Mouse (Mus musculus): ENCODE measurements at regions not wholly inside any gene's neighbourhood (a gene's known extent, or its start where the extent isn't known, plus 50 kb on each side); places are given as distances from the start of the nearest gene placed in this dataset.

DNA sequence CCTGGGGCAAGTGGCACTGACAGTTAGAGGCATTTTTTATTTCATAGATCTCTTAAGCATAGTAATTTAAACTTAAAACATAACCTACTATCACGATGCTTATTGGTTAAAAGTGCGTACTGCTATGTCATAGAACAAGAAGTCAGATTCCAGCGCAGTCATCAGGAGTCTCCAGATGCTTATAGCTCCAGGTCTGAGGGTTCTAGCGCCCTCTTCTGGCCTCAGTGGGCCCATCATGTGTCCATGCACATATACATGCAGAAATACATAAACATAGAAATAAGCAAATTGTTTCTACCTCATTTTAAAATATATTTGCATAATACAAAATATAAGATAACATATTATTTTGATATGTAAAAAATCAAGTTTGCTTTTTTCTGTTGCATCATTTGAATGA, 1002.8 kb upstream of the Adgrl2 start:
- peak; percentile 22 for DNase-seq

- DNase-seq = peak; percentile 55
Measured at GRCm38 (mm10) chr3:149987801-149988200, 997.4 kb upstream of the Adgrl2 start.

GRCm38 (mm10) chr3:149956993-149957392, 966.6 kb upstream of the Adgrl2 start:
- DNase-seq = no peak

GRCm38 (mm10) chr3:149936197-149936596, 945.8 kb upstream of the Adgrl2 start:
- DNase-seq = no peak

- no peak for DNase-seq
Measured at GRCm38 (mm10) chr3:149934832-149935231, 944.5 kb upstream of the Adgrl2 start.

DNA sequence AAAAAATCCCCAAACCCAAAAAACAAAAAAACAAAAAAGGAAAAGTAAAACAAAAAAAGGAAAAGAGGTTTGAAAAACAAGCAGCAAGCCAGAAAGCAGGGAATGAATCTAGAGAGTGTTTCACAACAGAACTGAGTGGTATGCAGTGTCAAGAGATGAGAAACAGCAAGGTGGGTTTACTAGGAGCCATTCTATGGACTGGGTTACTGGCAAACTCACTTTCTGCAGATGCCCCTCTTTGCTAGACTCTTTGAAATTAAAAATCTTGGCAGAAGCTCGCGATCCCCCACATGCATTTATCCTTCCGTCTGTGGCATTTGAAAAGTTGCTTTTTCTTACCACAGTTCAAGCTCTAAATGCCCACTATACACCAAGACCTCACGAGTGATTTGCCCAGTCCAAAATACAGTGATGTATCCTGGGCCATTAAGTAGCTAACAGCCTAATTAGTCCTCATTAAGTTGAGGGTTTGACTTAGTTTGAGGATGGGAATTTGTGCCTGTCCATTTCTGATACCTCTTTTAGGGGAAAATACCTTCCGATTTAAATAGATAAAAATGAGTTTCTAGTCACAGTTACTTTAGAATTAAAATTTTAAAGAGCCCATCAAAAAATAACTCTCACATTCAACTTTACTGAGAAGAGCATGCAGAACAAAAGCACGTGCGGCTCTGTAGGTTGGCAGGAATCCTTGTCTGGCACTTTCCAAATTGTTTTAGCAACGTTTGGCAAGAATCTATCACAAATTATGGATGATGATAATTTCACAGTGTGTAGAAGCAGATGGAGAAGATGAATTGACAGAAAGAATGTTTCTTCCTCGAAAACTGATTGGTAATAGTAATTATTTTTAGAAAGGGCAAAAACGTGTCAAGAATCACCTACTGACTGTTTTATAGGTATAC, 938.4 kb upstream of the Adgrl2 start:
- DNase-seq = no peak

DNA sequence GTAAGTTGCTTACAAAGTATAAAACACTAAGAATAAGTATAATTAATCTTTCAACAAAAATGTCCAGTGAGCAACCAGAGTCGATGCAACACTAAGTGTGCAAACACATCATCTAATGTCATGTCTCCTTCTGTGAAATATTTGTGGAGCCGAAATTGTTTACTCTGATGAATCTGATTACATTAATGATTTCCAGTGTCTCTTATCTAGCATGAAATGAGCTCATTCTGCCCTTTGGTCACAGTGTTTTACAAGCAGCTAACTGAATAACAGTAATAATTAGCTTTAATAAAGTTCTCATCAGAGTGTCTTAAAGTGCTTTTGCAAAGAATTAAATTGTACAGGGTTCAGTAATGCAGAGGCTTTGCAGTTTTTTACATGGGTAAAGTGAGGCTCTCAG, 929.9 kb upstream of the Adgrl2 start:
- no peak for DNase-seq

- no peak for DNase-seq
Measured at GRCm38 (mm10) chr3:149918201-149918600, 927.8 kb upstream of the Adgrl2 start.

DNA sequence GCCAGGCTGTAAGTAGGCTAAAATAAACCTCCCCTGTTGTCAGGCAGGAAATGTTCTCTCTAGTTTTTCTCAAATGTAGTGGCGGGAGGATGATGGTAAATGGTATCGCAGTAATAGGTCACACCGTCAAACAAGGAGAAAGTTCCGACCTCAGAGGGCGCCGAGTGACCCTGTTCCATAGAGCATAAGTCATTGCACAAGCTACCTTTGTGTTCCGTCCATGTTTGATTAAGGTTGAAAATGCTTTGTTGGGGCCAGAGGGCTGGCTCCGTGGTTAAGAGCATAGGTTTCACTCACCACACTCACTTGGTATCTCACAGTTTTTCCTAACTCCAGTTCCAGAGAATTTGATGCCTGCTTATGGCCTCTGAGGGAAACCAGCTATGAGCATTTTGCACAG, 920.4 kb upstream of the Adgrl2 start:
- no peak for DNase-seq

- DNase-seq = no peak
Measured at GRCm38 (mm10) chr3:149901783-149902182, 911.4 kb upstream of the Adgrl2 start.

DNA sequence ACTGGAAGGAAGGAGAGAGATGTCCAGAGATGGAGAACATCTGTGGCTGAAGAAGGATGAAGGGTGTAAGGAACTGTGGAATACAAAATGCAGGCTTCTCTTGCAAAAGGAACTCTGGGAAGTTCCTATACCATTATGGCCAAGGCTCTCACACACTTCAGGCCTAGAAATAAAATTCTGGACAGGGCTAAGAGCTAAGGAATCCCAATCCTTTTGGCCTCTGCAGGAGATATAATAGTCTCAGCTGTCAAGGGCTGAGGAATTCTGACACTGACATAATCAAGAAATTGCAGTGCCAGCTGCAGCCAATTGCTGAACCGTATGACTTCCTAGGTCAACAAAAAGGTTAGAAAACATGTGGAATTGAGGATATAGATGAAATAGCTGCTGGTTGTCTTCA, 886.2 kb upstream of the Adgrl2 start:
- no peak for DNase-seq

DNA sequence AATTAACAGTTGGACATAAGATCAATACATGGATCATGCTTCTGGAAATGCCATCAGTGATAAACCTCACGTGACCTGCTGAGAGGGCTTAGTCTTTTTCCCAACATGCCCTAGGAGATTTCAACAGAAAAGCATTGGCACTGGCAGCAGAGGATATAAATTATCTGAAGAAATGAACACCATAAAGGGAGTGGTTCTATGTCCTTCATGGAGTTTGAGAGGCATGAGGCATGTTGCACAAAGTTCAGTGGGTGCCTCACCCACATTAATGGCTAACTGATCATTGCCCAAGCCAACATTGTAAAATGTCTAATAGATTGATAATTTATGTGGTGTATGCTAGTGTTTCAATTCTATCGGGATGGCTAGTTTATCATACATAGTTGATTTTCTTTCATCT, 875.6 kb upstream of the Adgrl2 start:
- DNase-seq = no peak

- DNase-seq = no peak
Measured at GRCm38 (mm10) chr3:149846941-149847539, 856.7 kb upstream of the Adgrl2 start.

DNA sequence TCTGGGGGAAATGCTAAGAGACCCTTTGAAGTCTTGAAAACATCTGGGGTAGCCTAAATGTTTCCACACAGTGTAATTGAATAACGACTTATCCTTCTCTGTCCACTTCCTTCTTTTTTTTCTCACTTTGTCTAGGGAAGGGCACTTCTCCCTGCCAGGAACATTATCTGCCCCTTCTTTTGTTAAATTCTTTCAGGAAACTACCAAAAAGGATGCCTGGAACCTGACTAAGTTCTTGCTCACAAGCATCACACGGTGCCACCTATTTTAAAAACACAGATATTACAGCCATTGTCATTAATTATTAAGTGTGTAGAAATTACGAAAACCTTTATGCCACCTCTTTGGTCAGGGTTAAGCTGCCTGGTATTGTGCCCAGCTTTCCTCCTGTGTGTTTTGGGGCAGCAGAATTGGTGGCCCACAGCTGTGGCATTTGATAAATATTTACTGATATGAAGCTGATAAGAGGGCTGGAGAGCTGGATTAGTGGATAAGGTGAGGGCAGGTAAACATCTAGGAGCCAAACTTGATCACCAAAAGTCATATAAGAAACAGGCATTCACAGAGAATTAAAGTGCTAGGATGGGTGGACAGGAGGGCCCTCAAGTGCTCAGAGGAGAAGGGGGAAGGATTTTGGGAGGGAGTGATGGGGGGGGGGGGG, 855.6 kb upstream of the Adgrl2 start:
- DNase-seq = no peak

DNA sequence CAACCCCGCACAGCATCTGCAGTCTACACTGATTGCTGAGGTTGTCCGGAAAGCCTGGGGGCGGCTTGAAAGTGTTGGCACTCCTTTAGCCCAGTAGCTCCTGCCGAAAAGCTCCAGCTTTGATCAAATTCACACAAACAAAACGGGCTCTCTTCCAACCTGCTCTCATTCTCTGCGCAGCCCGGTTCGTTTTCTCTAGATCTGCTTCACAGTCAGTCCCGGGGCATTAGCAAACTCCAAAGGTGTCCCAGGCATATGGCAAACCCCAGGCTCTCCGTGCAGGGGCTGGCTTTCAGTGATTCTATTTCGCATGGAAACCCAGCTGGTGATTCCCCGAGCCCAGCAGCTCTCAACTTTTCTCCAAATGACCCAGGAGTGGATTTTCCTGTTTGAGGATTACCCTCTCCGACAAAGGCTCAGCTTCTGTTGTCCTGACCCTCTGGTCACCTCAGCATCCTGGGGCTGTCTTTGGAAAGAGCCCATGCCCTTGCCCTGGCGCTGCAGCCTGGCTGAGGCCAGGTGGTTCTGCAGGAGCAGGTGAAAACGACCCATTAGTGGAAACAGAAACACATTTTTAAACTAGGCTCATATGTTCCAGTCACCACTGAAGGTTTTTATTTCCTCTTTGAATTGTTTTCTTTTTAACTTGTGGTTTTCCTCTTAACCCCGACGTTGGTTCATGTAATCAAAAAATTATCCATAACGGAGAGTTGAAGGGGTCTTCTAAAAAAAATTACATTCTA, 854.9 kb upstream of the Adgrl2 start:
- DNase-seq = peak; percentile 14

DNA sequence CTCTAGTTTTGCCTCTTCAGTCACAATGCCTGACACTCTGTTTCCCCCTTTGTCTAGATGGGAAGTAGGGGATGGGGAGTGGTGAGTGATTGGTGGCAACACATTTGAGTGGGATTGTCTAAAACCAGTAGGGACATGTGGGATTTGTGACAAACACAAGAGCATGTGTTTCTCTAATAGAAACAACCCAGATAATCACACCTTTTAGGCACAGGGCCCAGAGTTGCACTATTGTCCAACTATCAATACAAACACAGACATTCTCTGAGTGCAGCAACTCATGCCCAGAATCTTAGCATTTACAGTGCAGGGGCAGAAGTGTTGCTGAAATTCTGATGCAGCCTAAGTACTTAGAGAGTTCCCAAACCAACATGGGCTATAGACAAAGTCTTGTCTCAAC, 847.6 kb upstream of the Adgrl2 start:
- no peak for DNase-seq

GRCm38 (mm10) chr3:149836467-149837233, 846.3 kb upstream of the Adgrl2 start:
- DNase-seq = no peak

DNA sequence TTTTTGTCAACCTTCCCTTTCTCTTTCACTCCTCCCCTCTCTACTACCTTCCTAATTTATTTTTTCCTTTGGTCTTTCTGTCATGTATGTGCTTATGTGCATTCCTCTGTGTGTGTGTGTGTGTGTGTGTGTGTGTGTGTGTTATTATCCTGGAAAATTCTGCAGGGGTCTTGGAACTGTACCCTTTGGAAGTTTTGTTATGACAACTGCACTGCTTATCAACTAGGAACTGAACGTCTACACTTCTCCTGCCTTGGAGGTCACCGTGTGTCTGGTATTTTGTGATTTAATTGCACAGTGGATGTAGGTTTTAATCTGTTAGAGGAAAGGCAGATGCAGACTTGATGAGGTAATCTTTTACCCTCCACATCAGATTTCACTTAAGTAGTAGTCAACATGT, 836.8 kb upstream of the Adgrl2 start:
- DNase-seq = no peak

DNA sequence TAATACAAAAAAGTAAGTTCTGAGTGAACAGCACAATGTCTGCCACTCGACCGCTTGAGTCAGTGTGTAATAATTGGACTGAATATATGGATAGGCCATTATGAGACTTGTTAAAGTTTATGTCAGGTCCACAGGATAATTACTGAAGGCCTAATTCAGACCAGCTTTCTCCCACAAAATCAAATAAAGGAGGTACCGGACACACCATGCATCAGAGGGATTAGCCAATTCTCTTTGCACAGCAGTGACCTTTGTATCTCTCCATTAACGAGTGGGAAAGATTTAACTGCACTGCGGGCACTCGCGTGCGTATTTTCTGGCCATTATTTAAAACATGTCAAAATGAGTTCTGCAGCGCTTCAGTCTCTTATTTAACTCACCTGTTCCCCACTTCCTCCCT, 836.4 kb upstream of the Adgrl2 start:
- DNase-seq = no peak

DNA sequence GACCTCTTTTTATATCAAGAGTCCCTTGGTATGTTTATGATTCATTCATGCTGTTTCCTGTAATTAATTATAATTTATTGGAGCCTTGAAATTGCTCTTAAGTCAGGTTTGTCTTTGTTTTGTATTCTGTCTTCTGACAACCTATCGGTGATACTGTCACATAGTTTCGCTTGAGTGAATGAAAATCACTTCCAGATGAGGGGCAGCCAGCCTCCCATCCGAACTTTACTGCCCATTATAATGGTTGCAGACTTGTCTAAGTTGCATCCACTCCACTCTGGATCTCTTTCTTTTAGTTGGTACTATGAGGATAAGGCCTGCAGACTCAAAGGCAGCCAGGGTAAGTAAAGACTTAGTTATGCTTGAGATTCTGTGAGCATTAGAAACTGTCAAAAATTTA, 830.3 kb upstream of the Adgrl2 start:
- no peak for DNase-seq

GRCm38 (mm10) chr3:149819863-149820262, 829.5 kb upstream of the Adgrl2 start:
- DNase-seq = no peak

- no peak for DNase-seq
Measured at GRCm38 (mm10) chr3:149819081-149819480, 828.7 kb upstream of the Adgrl2 start.
